Mouse (Mus musculus) thymus, adult 2 months (tissue): ENCODE measurements around the gene Usmg5.

Experiments used
- CTCF ChIP-seq: fragments of 200-500 bp; IDR thresholded peaks from 2 replicates; pipeline ENCODE4 v1.5.1; 2012; ENCODE audit warnings: mild to moderate bottlenecking, control low read depth, low read length, moderate library complexity, borderline replicate concordance; ENCODE audit not compliant: control insufficient read depth, poor library complexity, insufficient read depth; ENCODE audit errors: extremely low read depth
- POLR2A ChIP-seq: fragments of 200-500 bp; IDR thresholded peaks from 2 replicates; pipeline ENCODE4 v1.6.1; 2012; ENCODE audit warnings: mild to moderate bottlenecking, low read length, control low read depth, moderate library complexity; ENCODE audit not compliant: control insufficient read depth, poor library complexity, insufficient read depth; ENCODE audit errors: extremely low read depth

GRCm38 (mm10) chr19:47089718-47090525 lies 525 bp downstream of the Usmg5 start:
- TF ChIP-seq CTCF (no peak), POLR2A (no peak)
